Mouse (Mus musculus) heart, postnatal 0 days (tissue): Measurements from ENCODE around the gene Zfp646. TPM values are rescaled to one million over a fixed set of nuclear protein-coding genes. Genes with fewer than 3 reads are reported as not detected.
A peak's percentile ranks its signal among the peaks of the same experiment; 100 is the strongest.
"Not testable (repeated sequence)": the region's sequence is repeated elsewhere in the genome, so short reads cannot be mapped to it uniquely, and the experiment has no call there.

Experiments used
- ATAC-seq: fragments of 200-750 bp; cut with Nextera tagmentation; 2 replicates; pipeline ENCODE4 v1.8.0; 2017; ENCODE audit warnings: low read depth, moderate number of reproducible peaks, moderate library complexity; ENCODE audit not compliant: insufficient read depth
- DNase-seq: peaks from one replicate; pipeline ENCODE4 v3.0.0-alpha.2; 2016; ENCODE audit warnings: low spot score
- H3K27ac ChIP-seq: fragments of 300-500 bp; sonication (generic); 2 replicates; pipeline ENCODE4 v1.5.1; 2014; ENCODE audit warnings: low read depth, mild to moderate bottlenecking
- H3K27me3 ChIP-seq: fragments of 300-500 bp; sonication (generic); 2 replicates; pipeline ENCODE4 v1.6.1; 2014; ENCODE audit warnings: low read length, mixed read lengths; ENCODE audit not compliant: control insufficient read depth, insufficient read depth
- H3K36me3 ChIP-seq: fragments of 300-500 bp; sonication (generic); replicated peaks from 2 replicates; pipeline ENCODE4 v1.6.1; 2014; ENCODE audit warnings: low read length, mixed read lengths; ENCODE audit not compliant: control insufficient read depth, insufficient read depth
- H3K4me1 ChIP-seq: fragments of 300-500 bp; sonication (generic); 2 replicates; pipeline ENCODE4 v1.6.1; 2014; ENCODE audit warnings: antibody characterized with exemption; ENCODE audit not compliant: control insufficient read depth, insufficient read depth
- H3K4me2 ChIP-seq: fragments of 300-500 bp; sonication (generic); 2 replicates; pipeline ENCODE4 v1.6.1; 2014; ENCODE audit warnings: low read depth, mild to moderate bottlenecking, low read length, moderate library complexity
- H3K4me3 ChIP-seq: fragments of 300-500 bp; sonication (generic); 2 replicates; pipeline ENCODE4 v1.5.1; 2014; ENCODE audit warnings: low read depth, low read length
- H3K9ac ChIP-seq: fragments of 300-500 bp; sonication (generic); replicated peaks from 2 replicates; pipeline ENCODE4 v1.6.1; 2014; ENCODE audit warnings: low read depth, low read length, mixed read lengths
- H3K9me3 ChIP-seq: fragments of 300-500 bp; sonication (generic); replicated peaks from 2 replicates; pipeline ENCODE4 v1.6.1; 2016; ENCODE audit warnings: low read length; ENCODE audit not compliant: control insufficient read depth
- CTCF ChIP-seq: IDR thresholded peaks from 2 replicates; pipeline ENCODE4 v1.5.1; 2016; ENCODE audit warnings: antibody characterized with exemption, control low read depth, low read depth
- EP300 ChIP-seq: IDR thresholded peaks from 2 replicates; pipeline ENCODE4 v1.6.1; 2016; ENCODE audit warnings: antibody characterized with exemption, low read depth
- WGBS: fragments of 180-500 bp; shearing (Covaris S2); extraction: QIAGEN DNeasy Blood & Tissue Kit; methylation state at CpG from one replicate; pipeline ENCODE4 v1.1.7; 2014; 5-methylcytosine and 5-hydroxymethylcytosine counted together
- polyA plus RNA-seq: library from polyadenylated mRNA; unstranded; fragments of >200 nt; fragmentation: Nextera tagmentation; extraction: Ambion mirVana; gene quantifications from 2 replicates; pipeline ENCODE4 v1.2.1, GENCODE M21; 2015
- total RNA-seq: library from RNA; depleted of rRNA; stranded (reverse); fragments of >200 nt; gene quantifications from 2 replicates; pipeline ENCODE4 v1.2.3, GENCODE M21; 2014; ENCODE audit warnings: low replicate concordance; rRNA removed

The Zfp646 gene
- total RNA-seq = 19.5 and 25.4 TPM in 2 replicates
- polyA plus RNA-seq = 2.7 and 3.0 TPM in 2 replicates

GRCm38 (mm10) chr7:127876041-127876466 lies at the start of gene Zfp646:
Gene Zfp646 (plus strand): TSS chr7:127876221.
- WGBS = under 1% methylated on average over 40 of the region's 41 CpGs
- DNase-seq (peak; percentile 83), ATAC-seq (peak; percentile 87)
- H3K27me3 ChIP-seq = no peaks in the 10 kb centered on the region
- H3K4me3 ChIP-seq = peak within 1 kb of the TSS; percentile 91
- peaks cover 29% of the 10 kb centered on the region for H3K36me3 ChIP-seq
- TF ChIP-seq CTCF = no peak
- TF ChIP-seq EP300 = no peak; the same call in 1 of the 2 replicates
- H3K4me1 ChIP-seq = peaks cover 10% of the 10 kb centered on the region
- H3K27ac ChIP-seq = peak within 1 kb of the TSS; percentile 97
- H3K9ac ChIP-seq = peak within 1 kb of the TSS; percentile 88
- H3K9me3 ChIP-seq = no peaks in the 10 kb centered on the region
- peak within 1 kb of the TSS; percentile 94 for H3K4me2 ChIP-seq

GRCm38 (mm10) chr7:127835550-127835949 lies 40.5 kb upstream of the Zfp646 start:
- DNase-seq = no peak
- H3K4me3 ChIP-seq = no peak overlapping the region
- no peak overlapping the region for H3K27ac ChIP-seq
- H3K9me3 ChIP-seq = no peaks in the 10 kb centered on the region
- no peaks in the 10 kb centered on the region for H3K27me3 ChIP-seq
- no peak overlapping the region for H3K4me2 ChIP-seq
- no peaks in the 10 kb centered on the region for H3K4me1 ChIP-seq
- TF ChIP-seq CTCF (no peak), EP300 (no peak)
- ATAC-seq = no peak
- H3K9ac ChIP-seq = no peak overlapping the region
- 78% methylated on average over 2 of the region's 2 CpGs for WGBS
- no peaks in the 10 kb centered on the region for H3K36me3 ChIP-seq

DNA sequence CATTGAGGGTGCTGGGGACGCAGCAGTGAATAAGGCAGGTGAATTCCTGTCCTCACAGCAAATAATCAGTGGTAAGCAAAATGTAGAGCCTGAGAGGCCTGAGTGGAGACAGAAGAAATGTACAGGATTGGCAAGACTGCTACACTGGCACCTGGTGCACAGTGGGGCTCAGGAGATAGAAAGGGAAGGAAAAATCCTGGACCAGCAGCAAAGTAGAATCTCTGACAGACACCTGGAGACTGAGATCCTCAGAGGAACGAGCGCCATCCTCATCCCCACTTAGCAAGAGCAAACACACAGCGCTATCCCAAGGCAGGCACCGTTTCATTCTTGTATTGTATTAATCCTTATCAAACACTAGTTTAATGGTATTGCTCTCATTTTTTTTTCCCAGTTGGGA lies 38.5 kb upstream of the Zfp646 start:
- no peak for DNase-seq
- H3K4me2 ChIP-seq = no peak overlapping the region
- H3K4me3 ChIP-seq = no peak overlapping the region
- H3K4me1 ChIP-seq = peaks cover 5% of the 10 kb centered on the region
- H3K27me3 ChIP-seq = no peaks in the 10 kb centered on the region
- H3K27ac ChIP-seq = no peak overlapping the region
- H3K9ac ChIP-seq = no peak overlapping the region
- TF ChIP-seq EP300 = no peak
- no peak for TF ChIP-seq CTCF
- H3K9me3 ChIP-seq = no peaks in the 10 kb centered on the region
- H3K36me3 ChIP-seq = no peaks in the 10 kb centered on the region
- WGBS = 85% methylated on average over 5 of the region's 5 CpGs
- ATAC-seq = no peak

DNA sequence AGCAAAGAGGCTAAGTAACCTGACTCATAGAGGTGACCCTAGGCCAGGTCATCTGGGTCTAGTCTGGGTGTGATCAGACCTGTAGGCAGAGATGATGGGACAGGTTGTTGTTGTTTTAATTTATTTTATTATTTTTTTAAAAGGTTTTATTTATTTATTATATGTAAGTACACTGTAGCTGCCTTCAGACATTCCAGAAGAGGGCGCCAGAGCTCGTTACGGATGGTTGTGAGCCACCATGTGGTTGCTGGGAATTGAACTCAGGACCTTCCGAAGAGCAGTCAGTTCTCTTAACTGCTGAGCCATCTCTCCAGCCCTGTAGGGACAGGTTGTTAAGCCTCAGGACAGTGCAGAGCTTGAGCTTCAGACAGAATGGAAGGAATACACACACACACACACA lies 38.1 kb upstream of the Zfp646 start:
- H3K27ac ChIP-seq, H3K9me3 ChIP-seq, H3K27me3 ChIP-seq, ATAC-seq, H3K4me2 ChIP-seq, H3K9ac ChIP-seq, H3K4me3 ChIP-seq, H3K4me1 ChIP-seq, DNase-seq, H3K36me3 ChIP-seq: not testable (repeated sequence)
- 72% methylated on average over 4 of the region's 4 CpGs for WGBS

GRCm38 (mm10) chr7:127840031-127840430 lies 36.0 kb upstream of the Zfp646 start:
- 87% methylated on average over 2 of the region's 2 CpGs for WGBS
- H3K4me2 ChIP-seq = not testable (repeated sequence)

DNA sequence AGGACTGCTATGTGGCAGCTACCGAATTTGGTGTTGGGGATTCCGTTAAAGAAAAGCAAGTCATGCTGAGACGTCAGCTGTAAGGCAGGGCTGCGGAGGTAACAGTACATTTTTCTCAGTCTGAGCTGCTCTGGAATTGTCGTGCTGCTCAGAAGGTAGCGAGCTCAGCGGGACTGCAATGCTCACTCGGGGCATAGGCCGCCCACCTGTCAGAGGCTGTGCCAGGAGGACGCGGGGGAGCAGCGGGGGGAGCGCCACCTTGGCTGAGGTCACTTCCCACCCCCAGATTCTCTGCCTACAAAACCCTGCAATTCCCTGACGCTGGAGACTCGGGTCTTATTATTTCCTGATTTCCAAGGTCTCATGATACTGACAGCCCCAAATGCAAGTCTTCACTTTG lies 35.1 kb upstream of the Zfp646 start:
- Histone ChIP-seq H3K4me1 (peaks cover 5% of the 10 kb centered on the region), H3K27me3 (no peaks in the 10 kb centered on the region), H3K4me3 (peak overlapping the region; percentile 86), H3K9ac (peak overlapping the region; percentile 73), H3K27ac (peak overlapping the region; percentile 91), H3K9me3 (no peaks in the 10 kb centered on the region), H3K4me2 (peak overlapping the region; percentile 96), H3K36me3 (peaks cover 24% of the 10 kb centered on the region)
- TF ChIP-seq EP300 = no peak
- ATAC-seq (peak; percentile 19), DNase-seq (no peak)
- 4% methylated on average over 15 of the region's 15 CpGs for WGBS

More at GRCm38 (mm10) chr7:127840031-127840430, 36.0 kb upstream of the Zfp646 start:
- H3K9me3 ChIP-seq, H3K9ac ChIP-seq, H3K27ac ChIP-seq, H3K27me3 ChIP-seq, ATAC-seq, DNase-seq, H3K4me1 ChIP-seq, H3K4me3 ChIP-seq: not testable (repeated sequence)
- peaks cover 18% of the 10 kb centered on the region for H3K36me3 ChIP-seq
